Mouse (Mus musculus) fat pad, adult 2 months (tissue): ENCODE data around the gene Gm8362.
"Not testable (repeated sequence)": the region's sequence is repeated elsewhere in the genome, so short reads cannot be mapped to it uniquely, and the experiment has no call there.

ENCODE experiments used
- DNase-seq: peaks from one replicate; pipeline ENCODE4 v3.0.0-alpha.2; 2011; ENCODE audit warnings: low read depth, low spot score; ENCODE audit errors: extremely low read depth

Gene Gm8362

DNA sequence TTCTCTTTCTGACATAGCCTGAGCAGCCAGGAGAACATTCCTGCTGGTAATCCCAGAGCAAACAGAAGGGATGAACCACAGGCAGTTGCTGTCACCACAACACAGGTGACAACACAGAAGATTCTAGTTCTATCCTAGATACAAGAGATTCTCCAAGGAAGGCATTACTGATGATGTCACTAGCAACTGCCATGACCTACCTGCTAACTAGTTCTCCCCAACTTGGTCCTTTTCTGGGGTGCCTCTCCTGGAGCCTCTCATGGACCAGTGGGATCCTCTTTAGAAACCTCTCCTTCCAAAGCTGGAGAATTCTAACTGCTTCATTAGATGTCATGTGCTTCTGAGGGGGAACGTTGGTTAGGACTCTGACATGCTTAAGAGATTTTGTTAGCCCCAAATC, at the start of gene Gm8362:
Gene Gm8362, minus strand, starts transcription at position 101 of the 400 bp plus-strand sequence.
- not testable (repeated sequence) for DNase-seq

- not testable (repeated sequence) for DNase-seq
Observed at GRCm38 (mm10) chr14:6823297-6823696, 49.1 kb upstream of the Gm8362 start.

GRCm38 (mm10) chr14:6757231-6757536, 17.0 kb downstream of the Gm8362 start:
- not testable (repeated sequence) for DNase-seq

GRCm38 (mm10) chr14:6756384-6757230, 17.6 kb downstream of the Gm8362 start:
- not testable (repeated sequence) for DNase-seq

GRCm38 (mm10) chr14:6742232-6742631, 32.0 kb downstream of the Gm8362 start, which contains the start of gene Gm3636:
Gene Gm3636, minus strand, starts transcription at chr14:6742332.
- not testable (repeated sequence) for DNase-seq

GRCm38 (mm10) chr14:6720151-6720550, 54.1 kb downstream of the Gm8362 start, which contains the start of gene Gm8050:
Gene Gm8050, minus strand, starts transcription at chr14:6720251.
- not testable (repeated sequence) for DNase-seq
